Mouse (Mus musculus) CH12.LX (cell line): ENCODE results near the gene Sept10.

Experiments used
- CHD1 ChIP-seq: IDR thresholded peaks from 2 replicates; pipeline ENCODE4 v1.6.1; 2012; ENCODE audit warnings: low read depth, low read length, improper control_type of control experiment, inconsistent platforms
- CHD2 ChIP-seq: IDR thresholded peaks from 2 replicates; pipeline ENCODE4 v1.6.1; 2011; ENCODE audit warnings: low read length, improper control_type of control experiment
- CTCF ChIP-seq, 2 experiments: IDR thresholded peaks in 1 of 2; conservative IDR thresholded peaks in 1 of 2; 2 replicates each; pipeline ENCODE4 v1.5.1; 2011 to 2012; ENCODE audit warnings: low read depth in 2 of 2, low read length in 2 of 2, improper control_type of control experiment in 1 of 2, inconsistent platforms in 1 of 2, mild to moderate bottlenecking in 1 of 2, moderate library complexity in 1 of 2
- E2F4 ChIP-seq: IDR thresholded peaks from 2 replicates; pipeline ENCODE4 v1.6.1; 2011; ENCODE audit warnings: low read depth, low read length, improper control_type of control experiment; ENCODE audit not compliant: insufficient replicate concordance
- ELF1 ChIP-seq: IDR thresholded peaks from 2 replicates; pipeline ENCODE4 v1.6.1; 2014; ENCODE audit warnings: low read depth, mild to moderate bottlenecking, inconsistent platforms, low read length, improper control_type of control experiment
- HCFC1 ChIP-seq: IDR thresholded peaks from 2 replicates; pipeline ENCODE4 v1.6.1; 2012; ENCODE audit warnings: low read depth, mild to moderate bottlenecking, inconsistent platforms, low read length, improper control_type of control experiment
- JUND ChIP-seq: conservative IDR thresholded peaks from 2 replicates; pipeline ENCODE4 v1.6.1; 2011; ENCODE audit warnings: low read depth, low read length, improper control_type of control experiment
- MAX ChIP-seq: IDR thresholded peaks from 2 replicates; pipeline ENCODE4 v1.6.1; 2011; ENCODE audit warnings: low read length, improper control_type of control experiment
- POLR2A ChIP-seq: IDR thresholded peaks from 2 replicates; pipeline ENCODE4 v1.6.1; 2011; ENCODE audit warnings: low read depth, mild to moderate bottlenecking, improper control_type of control experiment, low read length
- POLR2AphosphoS2 ChIP-seq: IDR thresholded peaks from 2 replicates; pipeline ENCODE4 v1.6.1; 2011; ENCODE audit warnings: low read depth, low read length, improper control_type of control experiment
- TBP ChIP-seq: conservative IDR thresholded peaks from 2 replicates; pipeline ENCODE4 v1.6.1; 2011; ENCODE audit warnings: low read depth, low read length, improper control_type of control experiment
- USF2 ChIP-seq: conservative IDR thresholded peaks from 2 replicates; pipeline ENCODE4 v1.6.1; 2011; ENCODE audit warnings: low read depth, low read length, improper control_type of control experiment
- ZMIZ1 ChIP-seq: IDR thresholded peaks from 2 replicates; pipeline ENCODE4 v1.6.1; 2012; ENCODE audit warnings: low read depth, mild to moderate bottlenecking, inconsistent platforms, low read length, improper control_type of control experiment

DNA sequence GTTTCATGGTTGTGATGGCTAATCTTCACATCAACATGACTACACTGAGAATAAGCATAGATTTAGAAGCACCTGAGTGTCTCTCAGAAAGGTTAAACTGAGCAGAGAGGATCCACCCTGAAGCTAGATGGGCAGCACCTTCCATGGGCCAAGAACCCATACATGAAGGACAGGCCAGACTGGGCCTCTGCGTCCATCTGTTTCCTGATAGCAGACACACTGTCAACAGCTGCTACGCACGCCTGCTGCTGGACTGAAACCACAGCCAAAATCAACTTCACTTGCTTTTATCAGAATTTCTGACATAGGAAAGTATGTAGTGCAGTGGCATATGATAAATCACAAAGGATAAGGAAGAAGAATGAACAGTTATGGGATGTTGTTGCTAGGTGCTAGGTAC lies 42.0 kb downstream of the Sept10 start:
- TF ChIP-seq POLR2A (no peak), CTCF (conservative IDR thresholded peaks at IDR 0.05 in 1 of 2, IDR thresholded peaks at IDR 0.05 in 1 of 2; ENCODE audit: low read depth in 2 of 2, low read length in 2 of 2) (no peak), JUND (no peak), CHD1 (no peak), POLR2AphosphoS2 (no peak), MAX (no peak), E2F4 (no peak), ELF1 (no peak), TBP (no peak), USF2 (no peak), CHD2 (no peak), HCFC1 (no peak), ZMIZ1 (no peak)
